Mouse (Mus musculus) stomach, embryonic 14.5 days (tissue): ENCODE measurements around the gene BC016579. TPM values are rescaled to one million over a fixed set of nuclear protein-coding genes. Genes with fewer than 3 reads are reported as not detected.

Experiments
- ATAC-seq: fragments of 200-750 bp; cut with Nextera tagmentation; 2 replicates; pipeline ENCODE4 v1.8.0; 2017; ENCODE audit warnings: low read depth, moderate TSS enrichment; ENCODE audit not compliant: insufficient number of reproducible peaks, insufficient read depth, low FRiP score
- H3K27ac ChIP-seq: fragments of 300-500 bp; sonication (generic); 2 replicates; pipeline ENCODE4 v1.5.1; 2014; ENCODE audit warnings: mild to moderate bottlenecking, low read length, moderate library complexity, mixed read lengths
- H3K27me3 ChIP-seq: fragments of 300-500 bp; sonication (generic); 2 replicates; pipeline ENCODE4 v1.6.1; 2014; ENCODE audit warnings: low read length, control low read depth, mixed read lengths; ENCODE audit not compliant: control insufficient read depth, insufficient read depth
- H3K36me3 ChIP-seq: fragments of 300-500 bp; sonication (generic); 2 replicates; pipeline ENCODE4 v1.6.1; 2014; ENCODE audit warnings: mild to moderate bottlenecking, control low read depth, low read length, moderate library complexity, mixed read lengths; ENCODE audit not compliant: control insufficient read depth, insufficient read depth
- H3K4me1 ChIP-seq: fragments of 300-500 bp; sonication (generic); 2 replicates; pipeline ENCODE4 v1.6.1; 2014; ENCODE audit warnings: low read length, control low read depth, mixed read lengths; ENCODE audit not compliant: control insufficient read depth, insufficient read depth
- H3K4me2 ChIP-seq: fragments of 300-500 bp; sonication (generic); replicated peaks from 2 replicates; pipeline ENCODE4 v1.6.1; 2014; ENCODE audit warnings: low read depth, low read length, control low read depth
- H3K4me3 ChIP-seq: fragments of 300-500 bp; sonication (generic); 2 replicates; pipeline ENCODE4 v1.5.1; 2014; ENCODE audit warnings: low read depth, low read length, control low read depth
- H3K9ac ChIP-seq: fragments of 300-500 bp; sonication (generic); replicated peaks from 2 replicates; pipeline ENCODE4 v1.6.1; 2014; ENCODE audit warnings: low read depth, mild to moderate bottlenecking, control low read depth, low read length, moderate library complexity, mixed read lengths
- H3K9me3 ChIP-seq: fragments of 300-500 bp; sonication (generic); 2 replicates; pipeline ENCODE4 v1.6.1; 2016; ENCODE audit warnings: low read depth, low read length, control low read depth; ENCODE audit not compliant: control insufficient read depth
- WGBS: fragments of 180-500 bp; shearing (Covaris S2); extraction: QIAGEN DNeasy Blood & Tissue Kit; methylation state at CpG from one replicate; pipeline ENCODE4 v1.1.7; 2014; 5-methylcytosine and 5-hydroxymethylcytosine counted together
- polyA plus RNA-seq: library from polyadenylated mRNA; unstranded; fragments of >200 nt; fragmentation: Nextera tagmentation; extraction: Ambion mirVana; gene quantifications from 2 replicates; pipeline ENCODE4 v1.2.1, GENCODE M21; 2014

The BC016579 gene
- polyA plus RNA-seq, 1 experiment from 2014 or later: 1.8 TPM

GRCm38 (mm10) chr16:45632420-45632819 is 21.4 kb downstream of the BC016579 start:
- WGBS: 55% methylated on average over 4 of the region's 4 CpGs
- Histone ChIP-seq H3K4me1 (no peaks in the 10 kb centered on the region), H3K9me3 (no peaks in the 10 kb centered on the region), H3K36me3 (no peaks in the 10 kb centered on the region), H3K27ac (no peak overlapping the region), H3K27me3 (no peaks in the 10 kb centered on the region), H3K9ac (no peak overlapping the region), H3K4me2 (no peak overlapping the region), H3K4me3 (no peak overlapping the region)
- ATAC-seq: no peak

DNA sequence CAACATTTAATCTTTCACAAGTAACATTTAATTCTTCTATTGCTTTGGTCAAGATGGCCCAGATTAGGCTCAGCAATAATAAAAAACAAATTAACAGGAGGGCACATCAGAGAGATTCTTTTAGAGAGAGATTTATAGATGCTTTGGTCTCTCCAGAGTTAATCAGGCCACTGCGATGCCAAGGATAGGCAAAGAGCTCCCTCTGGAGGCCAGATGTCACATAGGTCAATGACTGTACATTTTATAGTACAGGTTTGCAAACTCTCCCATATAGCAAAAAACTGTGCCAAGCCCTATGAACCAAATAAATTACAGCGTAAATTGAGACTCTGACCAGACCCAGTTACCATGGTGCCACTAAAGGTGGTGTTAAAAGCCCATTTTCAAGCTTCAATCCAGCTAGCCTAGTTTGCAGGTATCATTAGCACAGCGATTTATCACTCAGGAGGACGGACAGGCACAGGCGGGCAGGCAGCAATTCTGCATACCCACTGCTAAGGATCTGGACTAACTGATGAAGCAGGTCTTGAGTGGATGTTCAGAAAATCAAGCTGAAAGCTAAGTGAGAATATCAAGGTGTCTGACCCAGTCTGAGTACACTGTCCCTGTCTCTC is 23.4 kb downstream of the BC016579 start:
- Histone ChIP-seq H3K4me2 (no peak overlapping the region), H3K4me3 (no peak overlapping the region), H3K9ac (no peak overlapping the region), H3K27me3 (no peaks in the 10 kb centered on the region), H3K36me3 (no peaks in the 10 kb centered on the region), H3K4me1 (no peaks in the 10 kb centered on the region), H3K27ac (no peak overlapping the region), H3K9me3 (no peaks in the 10 kb centered on the region)
- peak; percentile 46; the same call in 1 of the 2 replicates for ATAC-seq
- WGBS: 42% methylated on average over 5 of the region's 5 CpGs

GRCm38 (mm10) chr16:45629497-45630105 is 24.3 kb downstream of the BC016579 start:
- no peak overlapping the region for H3K4me3 ChIP-seq
- no peaks in the 10 kb centered on the region for H3K36me3 ChIP-seq
- H3K4me2 ChIP-seq: no peak overlapping the region
- no peaks in the 10 kb centered on the region for H3K9me3 ChIP-seq
- no peak overlapping the region for H3K9ac ChIP-seq
- ATAC-seq: no peak
- no peaks in the 10 kb centered on the region for H3K27me3 ChIP-seq
- H3K4me1 ChIP-seq: no peaks in the 10 kb centered on the region
- 70% methylated on average over 8 of the region's 8 CpGs for WGBS
- H3K27ac ChIP-seq: no peak overlapping the region

DNA sequence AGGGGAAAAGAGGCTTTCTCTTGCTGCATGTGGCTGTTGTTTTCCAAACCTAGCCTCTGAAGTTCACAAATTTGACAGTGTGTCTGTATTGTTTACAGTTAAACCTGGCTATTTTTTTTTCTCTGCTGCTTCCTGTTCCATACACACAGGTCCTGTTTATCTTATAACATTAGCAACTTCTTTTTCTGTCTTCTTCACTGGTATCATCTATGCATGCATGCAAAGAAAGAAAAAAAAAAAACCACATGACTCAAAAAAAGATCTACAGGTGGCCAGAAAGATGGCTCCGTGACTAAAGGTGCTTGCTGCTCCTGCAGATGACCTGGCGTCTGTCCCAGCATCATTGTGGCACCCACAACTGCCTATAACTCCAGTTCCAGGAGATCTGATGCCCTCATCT is 28.5 kb downstream of the BC016579 start:
- Histone ChIP-seq H3K9ac (no peak overlapping the region), H3K4me3 (no peak overlapping the region), H3K36me3 (no peaks in the 10 kb centered on the region), H3K27ac (no peak overlapping the region), H3K4me2 (no peak overlapping the region), H3K4me1 (no peaks in the 10 kb centered on the region), H3K9me3 (no peaks in the 10 kb centered on the region), H3K27me3 (no peaks in the 10 kb centered on the region)
- WGBS: 83% methylated on average over 2 of the region's 2 CpGs
- ATAC-seq: no peak

DNA sequence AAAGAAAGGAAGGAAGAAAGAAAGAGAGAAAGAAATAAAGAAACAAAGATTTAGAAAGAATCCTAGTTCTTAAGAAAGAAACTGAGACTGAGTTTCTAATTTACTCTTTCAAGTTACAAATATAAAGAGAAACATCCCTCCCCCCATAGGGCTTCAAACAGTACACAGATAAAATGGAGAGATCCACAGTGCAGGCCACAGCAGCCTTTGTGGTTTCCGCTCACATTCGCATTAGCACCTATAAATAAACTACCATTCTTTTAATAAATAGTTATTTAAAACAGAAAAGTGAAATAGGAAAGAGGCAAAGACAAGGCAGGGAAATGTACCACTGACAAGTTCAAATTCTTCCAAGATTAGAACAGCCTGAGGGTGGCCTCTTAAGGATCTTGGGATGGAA is 29.1 kb downstream of the BC016579 start:
- H3K36me3 ChIP-seq: no peaks in the 10 kb centered on the region
- ATAC-seq: no peak
- no peaks in the 10 kb centered on the region for H3K9me3 ChIP-seq
- no peaks in the 10 kb centered on the region for H3K27me3 ChIP-seq
- peaks cover 3% of the 10 kb centered on the region; the same call in 1 of the 2 replicates for H3K4me1 ChIP-seq
- H3K27ac ChIP-seq: no peak overlapping the region
- H3K4me2 ChIP-seq: no peak overlapping the region
- H3K4me3 ChIP-seq: no peak overlapping the region
- WGBS: 86% methylated on average over 2 of the region's 2 CpGs
- no peak overlapping the region for H3K9ac ChIP-seq

DNA sequence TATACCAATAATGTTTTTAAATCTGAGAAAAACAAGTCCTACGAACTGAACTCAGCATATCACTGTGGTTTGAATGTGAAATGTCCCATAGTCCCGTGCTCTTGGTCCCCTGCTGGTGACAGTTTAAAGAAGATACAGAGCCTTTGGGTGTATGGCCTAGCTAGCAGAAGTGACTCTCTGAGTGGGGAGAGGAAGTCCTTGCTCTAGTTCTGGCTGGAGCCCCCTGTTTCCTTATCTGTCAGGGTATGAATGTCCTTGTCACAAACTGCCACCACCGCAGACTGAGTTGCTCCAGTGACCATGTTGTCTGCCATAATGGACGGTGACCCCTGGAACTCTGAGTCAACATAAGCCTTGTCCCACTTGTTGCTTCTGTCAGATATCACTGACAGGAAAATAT is 30.6 kb downstream of the BC016579 start:
- no peak overlapping the region for H3K9ac ChIP-seq
- no peaks in the 10 kb centered on the region for H3K27me3 ChIP-seq
- no peaks in the 10 kb centered on the region for H3K36me3 ChIP-seq
- H3K27ac ChIP-seq: no peak overlapping the region
- no peak for ATAC-seq
- WGBS: 81% methylated on average over 4 of the region's 4 CpGs
- no peak overlapping the region for H3K4me3 ChIP-seq
- H3K9me3 ChIP-seq: no peaks in the 10 kb centered on the region
- H3K4me1 ChIP-seq: peaks cover 4% of the 10 kb centered on the region; the same call in 1 of the 2 replicates
- no peak overlapping the region for H3K4me2 ChIP-seq

DNA sequence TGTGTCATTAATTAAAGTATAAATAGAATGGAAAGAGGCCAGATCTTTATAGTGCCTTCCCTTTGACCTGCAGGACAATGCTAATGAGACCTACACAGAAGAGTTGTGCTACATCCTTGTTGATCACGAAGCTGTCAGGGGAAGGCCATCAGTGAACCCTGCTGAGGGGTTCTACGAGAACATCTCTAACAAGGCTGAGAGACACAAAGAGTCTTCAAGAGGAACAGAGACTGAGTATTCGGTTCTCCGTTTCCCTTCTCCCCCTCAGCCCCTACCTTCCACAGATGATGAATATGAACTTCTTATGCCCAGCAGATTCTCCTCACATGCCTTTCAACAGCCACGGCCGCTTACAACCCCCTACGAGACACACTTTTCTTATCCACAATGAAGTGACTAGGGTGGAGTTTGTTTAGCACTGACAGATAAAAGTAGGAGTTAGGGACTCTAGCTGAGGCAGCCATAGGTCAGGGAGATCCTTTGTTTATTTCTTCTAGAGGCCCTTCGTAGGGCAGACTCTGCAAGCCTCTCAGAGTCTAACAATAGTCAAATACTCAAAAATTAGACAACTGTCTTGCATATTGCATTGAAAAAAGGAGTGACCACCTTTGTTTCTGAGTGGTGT is 34.0 kb downstream of the BC016579 start:
- H3K4me3 ChIP-seq: no peak overlapping the region
- H3K36me3 ChIP-seq: no peaks in the 10 kb centered on the region
- ATAC-seq: no peak
- H3K4me2 ChIP-seq: no peak overlapping the region
- no peak overlapping the region for H3K9ac ChIP-seq
- H3K9me3 ChIP-seq: no peaks in the 10 kb centered on the region
- no peak overlapping the region for H3K27ac ChIP-seq
- WGBS: 44% methylated on average over 8 of the region's 8 CpGs
- H3K27me3 ChIP-seq: no peaks in the 10 kb centered on the region
- peaks cover 4% of the 10 kb centered on the region; the same call in 1 of the 2 replicates for H3K4me1 ChIP-seq

DNA sequence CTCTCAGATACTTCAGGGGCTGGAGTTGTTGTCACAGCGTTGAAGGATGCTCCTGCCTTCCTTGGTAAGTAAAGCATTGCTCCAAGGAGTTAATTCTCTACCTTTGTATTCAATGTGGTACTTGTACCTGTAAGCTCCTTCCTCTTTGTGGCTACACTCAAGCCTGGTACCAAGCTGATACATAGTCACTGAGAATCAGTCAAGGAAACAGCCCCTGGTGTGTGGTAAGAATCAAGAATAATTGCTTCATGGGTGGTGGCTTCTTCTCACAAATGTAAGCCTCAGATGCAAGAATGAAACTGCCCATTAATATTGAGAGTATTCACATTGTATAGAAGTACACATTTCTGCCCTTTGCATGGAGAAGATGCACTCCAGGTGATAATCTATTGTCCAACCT is 37.9 kb downstream of the BC016579 start:
- Histone ChIP-seq H3K4me3 (no peak overlapping the region), H3K27ac (no peak overlapping the region), H3K4me1 (peaks cover 4% of the 10 kb centered on the region; the same call in 1 of the 2 replicates), H3K36me3 (no peaks in the 10 kb centered on the region), H3K27me3 (no peaks in the 10 kb centered on the region), H3K9ac (no peak overlapping the region), H3K9me3 (no peaks in the 10 kb centered on the region), H3K4me2 (no peak overlapping the region)
- no peak for ATAC-seq
- WGBS: 90% methylated on average over 1 of the region's 1 CpGs
